Mouse (Mus musculus) embryonic fibroblast, embryonic 13.5 days (primary cell): Measurements from ENCODE around the gene Pcsk2. TPM values are rescaled to one million over a fixed set of nuclear protein-coding genes. Genes with fewer than 3 reads are reported as not detected.

Source experiments
- H3K27ac ChIP-seq: 2 replicates; pipeline ENCODE4 v1.5.1; 2012; ENCODE audit warnings: low read length, control low read depth, inconsistent platforms; ENCODE audit not compliant: insufficient read depth
- H3K4me1 ChIP-seq: 2 replicates; pipeline ENCODE4 v1.6.1; 2011; ENCODE audit warnings: low read length; ENCODE audit not compliant: control insufficient read depth, insufficient read depth
- H3K4me3 ChIP-seq: 2 replicates; pipeline ENCODE4 v1.5.1; 2011; ENCODE audit warnings: mild to moderate bottlenecking, control low read depth, low read length; ENCODE audit not compliant: insufficient read depth
- CTCF ChIP-seq: IDR thresholded peaks from 2 replicates; pipeline ENCODE4 v1.5.1; 2011; ENCODE audit warnings: mild to moderate bottlenecking, control low read depth, low read length, moderate library complexity, borderline replicate concordance; ENCODE audit not compliant: insufficient read depth
- POLR2A ChIP-seq: IDR thresholded peaks from 2 replicates; pipeline ENCODE4 v1.6.1; 2011; ENCODE audit warnings: low read depth, mild to moderate bottlenecking, control low read depth, low read length, moderate library complexity
- polyA plus RNA-seq: library from polyadenylated mRNA; stranded (reverse); fragments of >200 nt; gene quantifications from 2 replicates; pipeline ENCODE4 v1.2.4, GENCODE M21; 2011; ENCODE audit warnings: low read depth; ENCODE audit not compliant: missing spikeins, insufficient read length

The Pcsk2 gene
- polyA plus RNA-seq, 1 experiment = 0.23 TPM

DNA sequence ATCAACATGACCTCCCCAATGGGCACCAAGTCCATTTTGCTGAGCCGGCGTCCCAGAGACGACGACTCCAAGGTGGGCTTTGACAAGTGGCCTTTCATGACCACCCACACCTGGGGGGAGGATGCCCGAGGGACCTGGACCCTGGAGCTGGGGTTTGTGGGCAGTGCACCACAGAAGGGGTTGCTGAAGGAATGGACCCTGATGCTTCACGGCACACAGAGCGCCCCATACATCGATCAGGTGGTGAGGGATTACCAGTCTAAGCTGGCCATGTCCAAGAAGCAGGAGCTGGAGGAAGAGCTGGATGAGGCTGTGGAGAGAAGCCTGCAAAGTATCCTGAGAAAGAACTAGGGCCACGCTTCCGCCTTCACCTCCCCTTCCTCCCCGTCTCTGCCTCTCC is 267.5 kb downstream of the Pcsk2 start:
- H3K4me3 ChIP-seq = no peak overlapping the region
- TF ChIP-seq POLR2A (no peak), CTCF (no peak)
- no peak overlapping the region for H3K27ac ChIP-seq
- H3K4me1 ChIP-seq = no peaks in the 10 kb centered on the region

DNA sequence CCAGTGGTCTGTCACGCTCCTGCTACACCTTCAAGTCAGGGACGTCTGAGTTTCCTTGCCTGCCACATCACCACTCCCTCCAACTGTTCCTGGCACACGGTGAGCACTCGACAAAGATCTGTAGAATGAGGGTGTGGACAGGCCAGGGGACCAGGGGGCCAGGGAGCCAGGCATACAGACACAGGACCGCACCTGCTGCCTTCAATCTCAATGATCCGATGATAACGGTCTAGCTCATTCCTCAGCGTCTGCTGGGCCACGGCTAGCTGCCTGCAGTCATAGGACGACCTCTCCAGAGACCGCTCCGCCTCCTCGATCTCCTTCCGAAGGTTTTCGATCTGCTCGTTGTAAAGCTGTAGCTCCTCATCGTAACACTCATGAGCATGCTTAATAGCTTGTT is 285.7 kb downstream of the Pcsk2 start:
- H3K4me3 ChIP-seq = no peak overlapping the region
- no peaks in the 10 kb centered on the region for H3K4me1 ChIP-seq
- TF ChIP-seq CTCF (no peak), POLR2A (no peak)
- H3K27ac ChIP-seq = no peak overlapping the region

DNA sequence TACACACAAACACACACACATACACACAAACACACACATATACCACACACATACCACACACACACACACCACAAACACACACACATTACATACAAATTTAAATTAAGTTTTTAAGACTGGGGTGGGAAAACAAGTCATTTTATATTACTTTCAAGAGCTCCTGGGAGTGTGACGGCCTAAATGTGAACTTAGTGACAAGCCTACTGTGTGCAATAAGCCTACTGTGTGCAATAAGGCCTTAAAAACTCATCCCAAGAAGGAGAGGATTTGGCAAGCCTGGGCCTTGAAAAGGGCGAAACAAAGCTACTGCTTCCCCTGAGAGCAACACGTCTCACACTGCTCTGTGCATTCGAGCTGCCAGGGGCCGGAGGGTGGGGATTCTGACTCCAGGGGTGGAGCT is 286.8 kb downstream of the Pcsk2 start:
- Histone ChIP-seq H3K4me3 (no peak overlapping the region), H3K27ac (no peak overlapping the region), H3K4me1 (no peaks in the 10 kb centered on the region)
- TF ChIP-seq CTCF (no peak), POLR2A (no peak)

DNA sequence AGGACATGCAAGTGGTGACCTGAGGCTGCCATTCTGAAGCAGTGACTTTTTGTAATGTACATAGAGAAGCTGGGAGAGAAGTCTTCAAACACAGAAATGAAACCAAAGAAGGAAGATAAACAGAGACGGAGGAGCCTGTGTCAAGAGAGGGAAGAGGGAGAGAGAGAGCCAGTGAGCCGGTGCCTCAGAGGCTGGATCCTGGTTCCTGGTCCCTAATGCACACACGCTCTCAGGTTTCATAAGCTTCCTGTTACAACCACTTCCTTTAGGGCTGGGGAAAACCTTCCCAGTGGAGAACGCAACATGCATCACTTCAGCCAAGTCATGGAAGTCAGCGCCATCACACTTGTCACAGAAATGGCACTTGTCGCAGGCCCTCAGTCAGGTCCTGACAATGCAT is 288.1 kb downstream of the Pcsk2 start:
- Histone ChIP-seq H3K4me3 (no peak overlapping the region), H3K4me1 (0 out of 2 replicates have a peak, but pooled peaks cover 4% of the 10 kb centered on the region), H3K27ac (no peak overlapping the region)
- TF ChIP-seq POLR2A (no peak), CTCF (no peak)

DNA sequence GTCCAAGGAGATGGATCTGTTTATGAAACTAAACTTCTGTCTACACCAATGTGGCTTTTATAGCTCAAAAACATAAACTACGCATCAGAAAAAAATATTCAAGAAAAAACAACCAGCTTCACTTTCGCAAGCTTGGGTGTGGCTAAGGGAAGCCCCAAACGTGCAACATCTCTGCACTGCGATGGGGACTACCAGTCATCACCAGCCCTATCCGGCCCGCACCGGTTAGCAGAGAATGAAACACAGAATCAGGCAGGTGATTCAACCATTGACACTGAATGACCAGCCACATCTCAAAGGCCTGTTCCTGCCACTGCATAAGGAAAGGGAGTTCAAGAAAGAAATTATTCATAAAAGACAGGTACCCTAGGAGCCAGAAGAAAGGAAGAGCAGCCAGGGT is 289.9 kb downstream of the Pcsk2 start:
- H3K4me1 ChIP-seq = 0 out of 2 replicates have a peak, but pooled peaks cover 4% of the 10 kb centered on the region
- no peak overlapping the region for H3K27ac ChIP-seq
- no peak for TF ChIP-seq CTCF
- no peak for TF ChIP-seq POLR2A
- no peak overlapping the region for H3K4me3 ChIP-seq

DNA sequence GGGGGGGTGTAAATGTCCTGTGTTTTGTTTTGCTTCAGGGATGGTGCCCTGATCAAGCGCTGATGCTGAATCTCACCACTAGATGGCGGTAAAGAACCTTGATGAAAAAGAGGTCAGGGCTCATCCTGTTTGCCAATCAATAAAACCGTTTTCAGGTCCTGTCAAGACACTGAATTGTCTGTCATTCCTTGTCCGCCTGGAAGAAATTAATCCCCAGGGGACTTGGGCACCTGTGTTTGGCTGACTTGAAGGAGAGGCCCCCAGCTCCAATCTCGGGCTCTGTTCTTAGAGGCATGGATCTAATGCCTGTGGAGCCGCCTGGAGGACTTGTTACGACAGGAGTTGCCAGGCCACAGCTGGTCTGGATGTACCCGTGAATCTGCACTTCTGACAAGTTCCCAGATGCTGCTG is 291.3 kb downstream of the Pcsk2 start:
- 0 out of 2 replicates have a peak overlapping the region, but pooled peaks have one; percentile 10 for H3K4me3 ChIP-seq
- no peak overlapping the region for H3K27ac ChIP-seq
- 0 out of 2 replicates have a peak, but pooled peaks cover 4% of the 10 kb centered on the region for H3K4me1 ChIP-seq
- TF ChIP-seq CTCF (peak; percentile 46; the same call in 1 of the 2 replicates), POLR2A (no peak)

DNA sequence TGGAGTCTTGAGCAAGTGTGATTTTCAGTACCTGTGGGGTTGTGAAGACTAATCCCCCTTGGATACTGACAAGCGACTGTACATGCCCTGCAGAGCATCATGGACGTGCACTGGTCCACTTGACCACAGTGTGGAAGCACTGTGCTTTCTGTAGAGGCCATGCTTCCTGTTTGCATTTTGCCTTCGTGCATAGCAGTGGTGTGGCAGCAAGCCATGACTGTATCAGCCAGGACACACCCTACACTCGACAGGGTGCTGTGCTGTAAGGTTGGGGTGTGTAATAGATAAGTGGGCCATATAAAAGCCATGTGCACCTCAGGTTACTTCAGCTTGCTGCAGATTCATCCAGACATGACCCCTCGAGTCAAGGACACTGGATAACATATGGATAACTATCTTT is 292.7 kb downstream of the Pcsk2 start:
- H3K4me3 ChIP-seq = no peak overlapping the region
- H3K27ac ChIP-seq = no peak overlapping the region
- peak; percentile 87; the same call in 1 of the 2 replicates for TF ChIP-seq CTCF
- no peak for TF ChIP-seq POLR2A
- 0 out of 2 replicates have a peak, but pooled peaks cover 4% of the 10 kb centered on the region for H3K4me1 ChIP-seq

DNA sequence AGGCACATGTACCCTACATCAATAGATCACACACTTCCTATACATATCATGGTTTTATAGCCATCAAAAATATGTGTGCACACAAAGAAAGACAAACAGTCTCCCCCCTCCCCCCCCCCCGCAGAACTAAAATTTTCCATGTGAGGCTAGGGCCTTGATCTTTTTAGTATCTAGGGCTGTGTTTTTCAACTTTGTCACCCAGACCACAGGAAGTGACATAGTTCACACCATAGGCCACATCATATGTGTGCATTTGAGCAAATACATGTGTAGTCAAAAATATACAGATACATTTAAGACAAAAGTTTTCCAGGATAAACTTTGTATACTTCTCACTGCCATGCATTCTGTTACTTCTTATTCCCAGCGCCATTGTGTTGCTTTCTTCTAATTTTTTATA is 293.5 kb downstream of the Pcsk2 start:
- no peak overlapping the region for H3K4me3 ChIP-seq
- no peak overlapping the region for H3K27ac ChIP-seq
- TF ChIP-seq POLR2A = no peak
- no peak for TF ChIP-seq CTCF
- H3K4me1 ChIP-seq = 0 out of 2 replicates have a peak, but pooled peaks cover 4% of the 10 kb centered on the region

DNA sequence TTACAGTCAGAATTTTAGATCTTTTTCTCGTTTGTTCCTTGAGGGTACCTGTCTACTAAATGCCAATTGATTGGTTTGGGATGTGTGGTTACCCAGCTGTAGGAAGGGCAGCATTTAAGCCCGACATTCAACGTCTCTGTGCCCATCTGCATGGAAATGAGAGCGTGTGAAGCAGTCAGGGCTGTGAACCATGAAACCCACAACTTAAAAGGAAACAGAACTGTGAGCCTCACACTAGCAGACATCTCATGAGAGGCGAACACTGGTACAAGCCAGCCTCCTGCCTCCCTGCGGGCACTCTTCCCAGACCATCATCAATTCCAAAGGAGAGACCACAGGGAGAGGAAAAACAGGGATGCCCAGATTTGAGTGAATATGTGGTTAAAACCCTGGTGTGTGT is 294.9 kb downstream of the Pcsk2 start:
- Histone ChIP-seq H3K4me1 (0 out of 2 replicates have a peak, but pooled peaks cover 4% of the 10 kb centered on the region), H3K4me3 (no peak overlapping the region), H3K27ac (no peak overlapping the region)
- TF ChIP-seq POLR2A (no peak), CTCF (no peak)

DNA sequence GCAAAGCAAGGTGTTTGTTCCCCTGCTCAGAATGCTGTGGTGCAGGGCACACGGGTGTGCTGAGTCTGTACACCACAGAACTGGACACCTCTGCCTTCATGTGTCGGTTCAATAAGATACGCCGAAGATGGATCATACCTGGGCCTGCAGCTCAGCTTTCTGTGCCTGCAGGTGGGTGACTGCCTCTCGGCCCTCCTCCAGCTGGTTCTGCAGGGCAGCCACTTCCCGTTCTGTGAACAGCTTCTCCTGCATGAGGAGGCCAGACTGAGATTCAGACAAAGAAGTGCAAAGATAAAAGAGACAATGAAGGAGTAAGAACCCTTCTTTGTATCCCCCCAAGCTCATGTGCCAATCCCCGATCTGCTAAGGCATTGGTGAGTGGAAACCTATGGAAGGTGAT is 295.6 kb downstream of the Pcsk2 start:
- H3K4me1 ChIP-seq = 0 out of 2 replicates have a peak, but pooled peaks cover 4% of the 10 kb centered on the region
- H3K27ac ChIP-seq = no peak overlapping the region
- TF ChIP-seq POLR2A (no peak), CTCF (no peak)
- no peak overlapping the region for H3K4me3 ChIP-seq
